Mouse (Mus musculus): Measurements from ENCODE around the gene Ip6k3. TPM values are rescaled to one million over a fixed set of nuclear protein-coding genes. Genes with fewer than 3 reads are reported as not detected.

Gene Ip6k3
- polyA plus RNA-seq, 1 experiment from 2014 or later = 0.22 TPM

DNA sequence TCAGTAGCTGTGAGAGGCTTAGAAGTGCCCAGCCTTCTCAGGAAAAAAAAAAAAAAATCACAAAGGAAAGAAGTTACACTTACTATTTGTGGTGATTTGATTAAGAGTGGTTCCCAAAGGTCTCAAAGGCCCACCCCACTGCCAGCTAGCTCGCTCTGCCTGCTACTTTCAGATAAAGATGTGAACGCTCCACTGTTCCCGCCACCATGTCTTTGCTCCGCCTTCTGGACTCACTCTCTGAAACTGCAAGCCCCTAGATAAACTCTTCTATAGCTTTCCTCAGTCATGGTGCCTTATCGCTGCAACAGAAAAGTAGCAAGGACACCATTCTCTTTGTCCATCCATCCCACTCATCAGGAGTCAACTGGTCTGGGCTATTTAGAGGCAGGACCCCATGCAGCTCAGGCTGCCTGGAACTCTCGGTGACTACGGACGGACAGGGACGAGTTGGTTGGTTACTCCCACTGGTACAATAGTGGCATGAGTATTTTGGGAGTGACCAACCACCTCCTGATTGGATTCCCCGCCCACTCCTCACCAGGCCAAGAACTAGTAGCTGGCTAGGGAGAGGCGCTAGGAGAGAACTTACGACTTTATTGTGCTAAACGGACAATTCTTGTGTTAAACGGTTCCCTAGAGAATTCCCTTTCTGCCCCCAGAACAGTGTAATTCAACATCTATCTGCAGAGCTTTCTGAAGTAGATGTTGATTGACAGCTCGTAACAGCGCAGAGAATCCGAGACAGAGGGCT, 11.0 kb upstream of the Ip6k3 start:
- Histone ChIP-seq H3K4me3 (replicated peaks) (no peak overlapping the region), H3K27ac (no peak overlapping the region), H3K4me2 (replicated peaks) (no peak overlapping the region), H3K9me3 (no peaks in the 10 kb centered on the region), H3K9ac (replicated peaks) (no peak overlapping the region), H3K27me3 (no peaks in the 10 kb centered on the region), H3K36me3 (no peaks in the 10 kb centered on the region), H3K4me1 (replicated peaks) (peaks cover 19% of the 10 kb centered on the region)
- 88% methylated on average over 17 of the region's 17 CpGs for WGBS
- ATAC-seq = no peak

DNA sequence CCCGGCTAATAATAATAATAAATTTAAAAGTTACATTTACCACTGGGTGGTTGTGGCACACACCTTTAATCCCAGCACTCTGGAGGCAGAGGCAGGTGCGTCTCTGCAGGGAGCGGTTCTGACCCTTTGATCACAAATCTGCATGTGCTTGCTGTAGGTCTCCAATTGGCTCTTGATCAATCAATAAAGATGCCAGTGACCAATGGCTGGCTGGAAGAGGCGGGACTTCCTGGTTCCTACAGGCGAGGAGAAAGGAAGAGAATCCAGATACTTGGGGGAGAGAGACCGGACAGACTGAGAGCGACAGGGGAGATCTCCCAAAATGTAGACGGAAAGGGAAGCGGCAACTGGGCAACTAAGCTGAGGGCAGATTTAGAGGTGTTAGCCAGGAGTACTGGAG, 10.4 kb upstream of the Ip6k3 start:
- Histone ChIP-seq H3K4me2 (replicated peaks) (no peak overlapping the region), H3K36me3 (no peaks in the 10 kb centered on the region), H3K9ac (replicated peaks) (no peak overlapping the region), H3K4me1 (replicated peaks) (peaks cover 19% of the 10 kb centered on the region), H3K4me3 (replicated peaks) (no peak overlapping the region), H3K9me3 (no peaks in the 10 kb centered on the region), H3K27me3 (no peaks in the 10 kb centered on the region), H3K27ac (no peak overlapping the region)
- WGBS = 94% methylated on average over 9 of the region's 9 CpGs
- no peak for ATAC-seq

GRCm38 (mm10) chr17:27176754-27177153, 9.2 kb upstream of the Ip6k3 start:
- H3K9me3 ChIP-seq = no peaks in the 10 kb centered on the region
- peaks cover 19% of the 10 kb centered on the region for H3K4me1 ChIP-seq (replicated peaks)
- H3K4me3 ChIP-seq (replicated peaks) = no peak overlapping the region
- no peaks in the 10 kb centered on the region for H3K36me3 ChIP-seq
- no peak for ATAC-seq
- WGBS = 93% methylated on average over 4 of the region's 4 CpGs
- no peaks in the 10 kb centered on the region for H3K27me3 ChIP-seq
- H3K4me2 ChIP-seq (replicated peaks) = no peak overlapping the region
- no peak overlapping the region for H3K27ac ChIP-seq
- no peak overlapping the region for H3K9ac ChIP-seq (replicated peaks)

- Histone ChIP-seq H3K9me3 (no peaks in the 10 kb centered on the region), H3K27me3 (no peaks in the 10 kb centered on the region), H3K9ac (replicated peaks) (no peak overlapping the region), H3K36me3 (no peaks in the 10 kb centered on the region), H3K27ac (no peak overlapping the region), H3K4me2 (replicated peaks) (no peak overlapping the region), H3K4me3 (replicated peaks) (no peak overlapping the region), H3K4me1 (replicated peaks) (peaks cover 19% of the 10 kb centered on the region)
- WGBS = 67% methylated on average over 3 of the region's 3 CpGs
- no peak for ATAC-seq
These were observed 8.7 kb upstream of the Ip6k3 start for GRCm38 (mm10) chr17:27176287-27176686.

DNA sequence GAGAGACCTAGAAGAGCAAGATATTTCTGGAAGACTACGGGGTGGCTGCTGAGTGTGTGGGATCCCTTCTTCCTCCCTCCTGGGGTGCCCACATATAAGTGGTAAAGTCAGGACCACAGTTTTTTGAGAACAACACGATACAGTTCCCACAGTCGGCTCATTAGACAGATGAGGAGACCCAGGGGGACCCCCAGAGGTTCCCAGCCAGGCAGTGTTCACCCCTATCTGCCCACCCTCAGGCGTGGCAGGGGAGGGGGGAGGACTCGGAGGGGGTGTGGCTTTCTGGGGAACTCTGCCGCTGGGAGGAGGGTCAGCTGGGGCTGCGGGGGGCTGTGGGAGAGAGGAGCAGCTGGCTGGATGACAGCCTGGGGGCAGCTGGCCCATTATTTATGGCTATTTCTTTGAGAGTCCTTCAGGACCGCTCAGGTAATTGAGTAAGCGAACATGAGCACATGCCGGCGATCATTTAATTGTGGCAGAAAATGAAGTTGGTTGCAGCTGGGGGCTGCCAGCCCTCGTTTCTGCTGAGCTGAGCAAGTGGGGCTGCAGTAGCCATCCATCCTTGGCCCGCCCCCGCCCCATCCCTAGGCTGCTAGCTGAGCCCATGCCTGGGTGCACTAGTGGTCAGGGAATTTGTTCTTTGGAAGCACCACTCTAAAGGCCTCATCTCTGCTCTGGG, 7.7 kb upstream of the Ip6k3 start:
- peak overlapping the region; percentile 69 for H3K27ac ChIP-seq
- WGBS = 30% methylated on average over 14 of the region's 14 CpGs

GRCm38 (mm10) chr17:27173715-27174114, 6.1 kb upstream of the Ip6k3 start:
- Histone ChIP-seq H3K36me3 (no peaks in the 10 kb centered on the region), H3K9ac (replicated peaks) (no peak overlapping the region), H3K4me1 (replicated peaks) (peaks cover 19% of the 10 kb centered on the region), H3K4me3 (replicated peaks) (no peak overlapping the region), H3K9me3 (no peaks in the 10 kb centered on the region), H3K4me2 (replicated peaks) (no peak overlapping the region), H3K27me3 (no peaks in the 10 kb centered on the region), H3K27ac (no peak overlapping the region)
- ATAC-seq = no peak
- WGBS = 84% methylated on average over 3 of the region's 3 CpGs

More for the DNA sequence above, 7.7 kb upstream of the Ip6k3 start:
- Histone ChIP-seq H3K9ac (replicated peaks) (peak overlapping the region; percentile 14; the same call in 1 of the 2 replicates), H3K36me3 (no peaks in the 10 kb centered on the region), H3K4me2 (replicated peaks) (no peak overlapping the region), H3K4me3 (replicated peaks) (no peak overlapping the region), H3K4me1 (replicated peaks) (peaks cover 19% of the 10 kb centered on the region), H3K9me3 (no peaks in the 10 kb centered on the region), H3K27me3 (no peaks in the 10 kb centered on the region)
- peak; percentile 75 for ATAC-seq

GRCm38 (mm10) chr17:27172459-27172858, 4.9 kb upstream of the Ip6k3 start:
- ATAC-seq = no peak
- Histone ChIP-seq H3K4me2 (replicated peaks) (no peak overlapping the region), H3K36me3 (no peaks in the 10 kb centered on the region), H3K4me1 (replicated peaks) (peaks cover 19% of the 10 kb centered on the region), H3K9ac (replicated peaks) (no peak overlapping the region), H3K4me3 (replicated peaks) (no peak overlapping the region), H3K27ac (no peak overlapping the region), H3K27me3 (no peaks in the 10 kb centered on the region), H3K9me3 (no peaks in the 10 kb centered on the region)
- 87% methylated on average over 9 of the region's 9 CpGs for WGBS

- Histone ChIP-seq H3K4me3 (replicated peaks) (no peak overlapping the region), H3K9ac (replicated peaks) (no peak overlapping the region), H3K27ac (no peak overlapping the region), H3K27me3 (no peaks in the 10 kb centered on the region), H3K4me1 (replicated peaks) (peaks cover 11% of the 10 kb centered on the region), H3K36me3 (no peaks in the 10 kb centered on the region), H3K9me3 (no peaks in the 10 kb centered on the region), H3K4me2 (replicated peaks) (no peak overlapping the region)
- WGBS = 73% methylated on average over 5 of the region's 5 CpGs
- ATAC-seq = no peak
These were observed 3.5 kb upstream of the Ip6k3 start for GRCm38 (mm10) chr17:27171121-27171520.

GRCm38 (mm10) chr17:27169952-27170695, 2.5 kb upstream of the Ip6k3 start:
- no peak for ATAC-seq
- Histone ChIP-seq H3K36me3 (no peaks in the 10 kb centered on the region), H3K9ac (replicated peaks) (no peak overlapping the region), H3K27ac (no peak overlapping the region), H3K27me3 (no peaks in the 10 kb centered on the region), H3K4me3 (replicated peaks) (no peak overlapping the region), H3K9me3 (no peaks in the 10 kb centered on the region), H3K4me1 (replicated peaks) (peaks cover 1% of the 10 kb centered on the region), H3K4me2 (replicated peaks) (no peak overlapping the region)
- WGBS = 76% methylated on average over 11 of the region's 11 CpGs

DNA sequence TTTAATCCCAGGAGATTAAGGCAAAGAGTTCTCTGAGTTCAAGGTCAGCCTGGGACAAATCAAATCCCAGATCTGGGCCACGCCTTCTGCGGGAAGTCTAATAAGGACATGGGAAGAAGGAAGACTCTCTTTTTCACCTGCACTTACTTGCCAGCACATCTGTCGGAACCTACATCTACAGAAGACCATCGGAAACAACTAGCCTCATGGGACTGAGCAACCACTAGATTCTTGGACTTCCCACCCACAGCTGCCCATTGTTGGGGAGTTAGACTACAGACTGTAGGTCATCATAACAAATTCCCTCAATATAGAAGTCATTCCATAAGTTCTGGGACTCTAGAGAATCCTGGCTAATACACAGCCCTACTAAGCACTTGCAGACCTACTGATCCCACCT, 974 bp upstream of the Ip6k3 start:
- H3K27me3 ChIP-seq = no peaks in the 10 kb centered on the region
- no peak overlapping the region for H3K27ac ChIP-seq
- H3K4me2 ChIP-seq (replicated peaks) = no peak overlapping the region
- 96% methylated on average over 4 of the region's 4 CpGs for WGBS
- no peak overlapping the region for H3K9ac ChIP-seq (replicated peaks)
- ATAC-seq = no peak
- no peaks in the 10 kb centered on the region for H3K36me3 ChIP-seq
- no peak overlapping the region for H3K4me3 ChIP-seq (replicated peaks)
- no peaks in the 10 kb centered on the region for H3K9me3 ChIP-seq
- H3K4me1 ChIP-seq (replicated peaks) = no peaks in the 10 kb centered on the region

DNA sequence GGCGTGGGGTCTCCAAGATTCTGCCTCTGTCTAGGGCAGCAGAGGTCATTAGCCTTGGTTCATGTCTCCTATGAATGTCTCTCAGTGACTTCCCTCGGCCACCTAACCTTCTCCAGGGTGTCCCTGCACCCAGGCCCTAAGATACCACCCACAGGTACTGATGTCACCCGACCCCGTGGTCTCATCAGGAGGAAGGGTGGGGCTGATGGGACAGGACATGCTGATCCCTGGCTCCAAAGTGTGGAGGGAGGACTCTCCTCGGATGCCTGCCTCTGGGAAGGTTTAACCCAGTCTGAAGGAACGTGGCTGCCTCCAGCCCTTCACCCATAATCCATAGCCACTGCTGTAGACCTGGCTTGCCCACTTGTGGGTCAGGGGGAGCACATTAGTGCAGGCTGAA, 694 bp downstream of the Ip6k3 start:
- WGBS = 75% methylated on average over 6 of the region's 6 CpGs
- Histone ChIP-seq H3K9ac (replicated peaks) (no peak overlapping the region), H3K4me2 (replicated peaks) (no peak overlapping the region), H3K36me3 (no peaks in the 10 kb centered on the region), H3K27me3 (no peaks in the 10 kb centered on the region), H3K27ac (no peak overlapping the region), H3K4me1 (replicated peaks) (0 out of 2 replicates have a peak, but pooled peaks cover 5% of the 10 kb centered on the region), H3K4me3 (replicated peaks) (no peak overlapping the region), H3K9me3 (no peaks in the 10 kb centered on the region)
- no peak for ATAC-seq

Data from midbrain, embryonic 13.5 days (tissue).